Mouse (Mus musculus) lung, postnatal 0 days (tissue): Measurements from ENCODE around the gene Pim1.
"Not testable (repeated sequence)": the region's sequence is repeated elsewhere in the genome, so short reads cannot be mapped to it uniquely, and the experiment has no call there.

ENCODE experiments used
- CTCF ChIP-seq: IDR thresholded peaks from 2 replicates; pipeline ENCODE4 v1.5.1; 2016; ENCODE audit warnings: antibody characterized with exemption, mild to moderate bottlenecking
- EP300 ChIP-seq: IDR thresholded peaks from 2 replicates; pipeline ENCODE4 v1.6.1; 2016; ENCODE audit warnings: antibody characterized with exemption, mild to moderate bottlenecking, control low read depth

DNA sequence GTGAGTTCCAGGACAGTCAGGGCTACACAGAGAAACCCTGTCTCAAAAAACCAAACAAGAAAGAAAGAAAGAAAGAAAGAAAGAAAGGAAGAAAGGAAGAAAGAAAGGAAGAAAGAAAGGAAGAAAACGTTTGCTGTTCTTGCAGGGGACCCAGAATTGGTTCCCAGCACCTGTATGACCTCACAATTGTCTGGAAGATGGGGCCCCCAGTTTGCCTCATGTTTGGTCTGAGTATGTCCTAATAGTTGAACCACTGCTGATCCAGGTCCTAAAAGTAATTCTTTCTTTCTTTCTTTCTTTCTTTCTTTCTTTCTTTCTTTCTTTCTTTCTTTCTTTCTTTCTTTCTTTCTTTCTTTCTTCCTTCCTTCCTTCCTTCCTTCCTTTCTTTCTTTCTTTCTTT lies 6.9 kb downstream of the Pim1 start:
- not testable (repeated sequence) for TF ChIP-seq CTCF, EP300
